Mouse (Mus musculus): ENCODE data around the gene Zeb2.

- TF ChIP-seq CTCF (IDR thresholded peaks at IDR 0.05; ENCODE audit: insufficient read depth, low read length) (no peak), POLR2A (IDR thresholded peaks at IDR 0.05; ENCODE audit: borderline replicate concordance, extremely low read depth, low read depth, low read length) (no peak)
Observed at GRCm38 (mm10) chr2:45130461-45131156, 13.4 kb upstream of the Zeb2 start.
